Mouse (Mus musculus) brain, embryonic 14.5 days (tissue): ENCODE measurements at regions not wholly inside any gene's neighbourhood (a gene's known extent, or its start where the extent isn't known, plus 50 kb on each side); places are given as distances from the start of the nearest gene placed in this dataset.
A peak's percentile ranks its signal among the peaks of the same experiment; 100 is the strongest.
"Not testable (repeated sequence)": the region's sequence is repeated elsewhere in the genome, so short reads cannot be mapped to it uniquely, and the experiment has no call there.

Source experiments
- DNase-seq: peaks from one replicate; pipeline ENCODE4 v3.0.0-alpha.2; 2011; ENCODE audit warnings: low read depth
- CTCF ChIP-seq: fragments of 200-500 bp; IDR thresholded peaks from 2 replicates; pipeline ENCODE4 v1.5.1; 2012; ENCODE audit warnings: inconsistent platforms, mild to moderate bottlenecking, moderate library complexity, borderline replicate concordance; ENCODE audit not compliant: insufficient read depth, insufficient read length; ENCODE audit errors: extremely low read depth
- POLR2A ChIP-seq: fragments of 200-500 bp; IDR thresholded peaks from 2 replicates; pipeline ENCODE4 v1.6.1; 2012; ENCODE audit warnings: mild to moderate bottlenecking, inconsistent platforms, borderline replicate concordance; ENCODE audit not compliant: poor library complexity, insufficient read depth, insufficient read length, severe bottlenecking; ENCODE audit errors: extremely low read depth

DNA sequence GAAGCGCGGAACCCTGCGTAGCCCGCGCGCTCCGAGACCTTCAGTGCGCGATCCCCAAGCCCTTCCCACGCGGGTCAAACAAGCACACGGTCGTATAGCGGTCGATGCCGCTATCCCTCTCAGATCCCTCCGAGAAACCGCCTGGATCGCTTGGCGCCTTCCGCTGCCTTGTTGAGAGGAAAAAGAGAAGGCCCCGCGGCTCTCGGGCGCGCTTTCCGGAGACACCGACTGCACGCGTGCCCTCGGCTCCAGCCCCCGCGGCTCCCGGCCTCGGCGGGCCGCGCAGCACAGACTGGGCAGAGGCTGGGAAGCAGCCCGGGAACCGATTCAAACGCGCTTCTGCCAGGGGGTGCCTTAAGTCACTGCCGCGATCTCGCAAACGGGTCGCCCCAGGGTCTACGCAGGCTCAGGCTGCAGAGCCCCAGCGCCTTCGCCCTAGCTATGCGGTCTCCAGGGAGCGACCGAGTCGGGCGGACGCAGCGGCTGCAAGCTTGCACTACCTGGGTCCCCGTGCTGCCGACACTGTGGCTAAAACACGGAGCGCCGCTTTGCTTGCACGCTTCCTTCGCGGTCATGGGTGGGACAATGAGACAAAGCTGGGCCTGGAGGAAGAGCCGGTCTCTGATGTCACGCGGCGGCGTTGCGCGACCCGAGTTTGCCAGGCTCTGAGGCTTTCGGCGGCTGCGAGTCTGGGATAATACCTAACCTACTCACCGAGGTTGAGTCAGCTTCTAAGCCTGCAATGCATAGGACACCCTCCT, 87.3 kb downstream of the Crisp4 start:
- TF ChIP-seq CTCF (no peak), POLR2A (no peak)
- peak; percentile 75 for DNase-seq

DNA sequence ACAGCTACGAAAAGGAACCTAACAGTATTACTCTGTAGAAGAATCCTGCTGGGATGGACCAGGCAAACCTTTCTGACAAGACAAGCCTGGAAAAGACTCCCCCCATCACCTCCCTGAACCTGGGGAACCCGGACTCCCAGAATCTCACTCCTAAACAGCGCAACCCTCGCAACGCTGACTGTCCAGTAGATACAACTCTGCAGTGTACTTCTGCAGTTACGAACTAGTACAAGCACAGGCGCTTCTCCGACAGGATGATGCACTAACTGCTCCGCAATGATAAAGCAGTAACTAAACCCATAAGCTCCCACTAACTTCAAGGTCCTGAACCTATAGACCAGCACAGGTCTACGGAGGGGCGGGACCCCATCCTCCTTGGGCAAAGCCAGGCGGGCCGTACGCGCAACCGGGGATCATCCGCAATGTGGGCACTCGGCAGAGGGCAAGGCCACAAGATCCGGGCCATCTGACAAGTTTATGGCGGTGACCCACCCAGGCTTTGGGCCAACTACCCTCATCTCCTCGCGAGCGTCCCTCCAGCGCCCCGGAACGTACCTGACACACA, 88.0 kb downstream of the Crisp4 start:
- no peak for TF ChIP-seq CTCF
- TF ChIP-seq POLR2A: no peak
- peak; percentile 51 for DNase-seq

DNA sequence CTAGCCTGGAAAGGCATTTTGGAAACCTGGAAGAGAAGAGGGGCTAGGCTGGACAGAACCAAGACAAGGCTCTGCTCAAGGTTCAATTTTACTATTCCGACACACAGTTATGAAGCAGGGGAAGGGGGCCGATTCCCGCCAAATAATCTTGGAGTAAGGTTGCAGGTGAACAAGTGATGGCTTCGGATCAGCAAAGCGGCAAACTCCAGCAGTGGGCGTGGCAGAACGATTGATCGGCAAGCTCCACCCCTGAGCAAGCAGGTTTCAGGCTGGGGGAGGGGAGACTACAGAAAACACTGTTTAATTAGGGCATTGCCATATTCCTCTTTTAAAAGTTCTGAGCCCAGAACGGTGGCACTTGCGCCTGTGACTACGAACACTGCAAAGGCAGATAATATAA, 88.7 kb downstream of the Crisp4 start:
- DNase-seq: not testable (repeated sequence)

DNA sequence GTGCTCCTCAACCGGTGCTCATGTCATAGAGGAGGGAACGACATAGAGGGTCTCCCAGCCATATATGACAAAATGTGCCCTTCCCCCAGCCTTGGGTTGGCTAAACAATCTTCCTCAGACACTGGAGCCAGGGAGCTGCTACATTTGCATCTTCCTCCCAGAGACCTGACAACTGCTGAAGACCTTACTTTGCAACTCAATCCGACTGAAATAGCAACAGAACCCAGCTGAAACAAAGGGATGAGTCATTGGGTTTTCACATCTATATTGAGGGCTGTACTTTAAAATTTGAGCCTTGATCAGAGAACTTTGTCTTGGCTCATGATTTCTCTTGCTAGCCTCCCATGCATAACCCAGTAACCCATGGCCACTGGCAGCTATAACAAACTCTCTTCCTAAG, 115.5 kb downstream of the Crisp4 start:
- no peak for DNase-seq

DNA sequence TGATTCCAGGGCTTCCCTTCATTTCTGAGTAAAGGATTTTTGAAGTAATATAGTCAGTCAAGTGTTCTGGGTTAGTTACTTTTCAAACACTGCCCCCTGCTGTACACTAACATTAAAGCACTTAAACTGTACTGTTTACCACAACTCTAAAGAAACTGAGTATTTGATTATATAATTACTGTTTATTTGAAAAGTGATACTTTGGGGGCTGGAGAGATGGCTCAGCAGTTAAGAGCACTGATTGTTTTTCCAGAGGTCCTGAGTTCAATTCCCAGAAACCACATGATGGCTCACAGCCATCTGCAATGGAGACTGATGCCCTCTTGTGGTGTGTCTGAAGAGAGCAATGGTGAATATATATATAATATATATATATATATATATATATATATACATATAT, 132.8 kb downstream of the Crisp4 start:
- DNase-seq: peak; percentile 43

More for the DNA sequence above, 115.5 kb downstream of the Crisp4 start:
- no peak for TF ChIP-seq POLR2A
- TF ChIP-seq CTCF: no peak

DNA sequence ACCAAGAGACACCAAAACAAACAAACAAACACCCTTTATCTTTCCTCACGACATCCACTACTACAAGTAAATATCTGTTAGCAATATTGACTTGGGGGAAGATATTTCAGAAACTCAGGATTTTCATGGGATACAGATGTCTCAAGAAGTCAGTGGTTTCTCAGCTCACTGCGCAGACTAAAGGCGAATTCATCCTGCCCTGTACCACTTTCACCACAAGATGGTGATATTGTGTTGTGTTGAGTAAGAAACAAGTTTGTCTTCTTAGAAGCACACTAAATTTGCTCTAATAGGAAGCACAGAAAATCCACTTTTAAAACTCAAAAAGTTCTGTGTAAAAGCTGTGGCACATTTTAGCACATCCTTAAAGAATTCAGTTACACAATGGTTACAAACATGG, 165.1 kb downstream of the Crisp4 start:
- peak; percentile 63; the same call in 1 of the 2 replicates for TF ChIP-seq CTCF
- TF ChIP-seq POLR2A: no peak
- peak; percentile 86 for DNase-seq

DNA sequence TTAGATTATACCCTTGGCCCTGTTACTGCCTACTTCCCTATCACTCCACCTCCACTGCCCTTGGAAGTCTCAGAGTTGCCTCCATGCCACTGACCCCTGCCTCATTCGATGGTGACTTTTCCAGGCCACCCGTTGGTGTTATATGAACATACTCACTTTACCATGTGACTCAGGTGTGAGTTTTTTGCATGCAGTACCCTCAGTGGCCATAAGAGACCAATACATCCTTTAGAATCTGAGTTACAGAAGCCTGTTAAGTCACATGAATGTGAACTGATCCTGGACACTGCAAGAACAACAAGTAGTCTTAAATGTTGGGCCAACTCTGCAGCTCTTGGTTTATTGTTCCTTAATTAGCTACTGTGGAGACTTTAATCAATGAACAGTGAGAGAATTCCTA, 167.6 kb downstream of the Crisp4 start:
- TF ChIP-seq POLR2A (no peak), CTCF (no peak)
- DNase-seq: no peak

DNA sequence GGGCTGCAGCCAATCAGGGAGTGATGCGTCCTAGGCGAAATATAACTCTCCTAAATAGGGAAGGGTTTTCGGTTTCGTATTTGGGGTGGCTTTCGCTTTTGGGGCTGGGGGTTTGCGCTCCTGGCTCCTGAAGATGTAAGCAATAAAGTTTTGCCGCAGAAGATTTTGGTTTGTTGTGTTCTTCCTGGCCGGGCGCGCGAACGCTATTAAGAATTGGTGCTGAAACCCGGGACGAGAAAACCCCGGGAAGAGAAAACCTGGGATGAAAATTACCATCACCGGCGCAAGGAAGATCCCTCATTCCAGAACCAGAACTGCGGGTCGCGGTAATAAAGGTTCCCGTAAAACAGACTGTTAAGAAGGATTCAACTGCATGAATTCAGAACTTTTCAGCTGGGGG, 188.8 kb downstream of the Crisp4 start:
- not testable (repeated sequence) for DNase-seq

DNA sequence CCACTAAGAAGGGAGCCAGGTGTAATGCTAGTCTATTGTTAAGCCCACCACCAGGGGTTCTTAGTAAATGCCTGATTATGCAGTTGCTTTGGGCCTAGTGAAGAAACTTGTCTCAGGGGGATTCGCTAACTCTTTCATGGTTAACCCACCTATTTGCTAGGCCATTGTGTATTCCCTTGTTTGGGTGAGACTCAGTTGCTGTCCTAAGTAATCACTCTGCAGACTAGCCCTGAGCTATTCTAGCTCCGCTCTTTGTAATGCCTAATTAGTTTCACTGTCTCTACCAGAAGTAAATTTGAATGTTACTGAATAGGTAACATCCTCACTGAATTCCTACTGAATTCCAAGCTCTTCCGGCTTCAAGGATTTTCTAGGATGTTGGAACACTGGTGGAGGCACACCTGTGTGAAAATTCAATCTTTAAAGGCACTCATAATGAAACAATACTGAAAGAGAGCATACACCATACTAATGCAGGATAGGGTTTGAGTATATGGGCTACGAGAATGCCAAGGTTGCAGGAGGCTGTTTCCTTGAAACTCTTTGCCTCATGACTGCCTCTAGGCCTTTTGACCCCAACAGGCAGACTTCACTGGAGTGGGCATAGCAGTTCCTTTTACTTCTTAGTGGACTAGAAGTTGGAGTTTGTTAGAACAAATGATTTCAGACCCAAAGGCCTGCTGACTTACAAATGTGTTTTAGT, 213.4 kb downstream of the Crisp4 start:
- not testable (repeated sequence) for DNase-seq
